Mouse (Mus musculus) ZHBTc4 (cell line): ENCODE measurements around the gene Prnd.

Experiments used
- DNase-seq: peaks from one replicate; pipeline ENCODE4 v3.0.0-alpha.2; 2011; ENCODE audit warnings: low read depth, low spot score

Gene Prnd

DNA sequence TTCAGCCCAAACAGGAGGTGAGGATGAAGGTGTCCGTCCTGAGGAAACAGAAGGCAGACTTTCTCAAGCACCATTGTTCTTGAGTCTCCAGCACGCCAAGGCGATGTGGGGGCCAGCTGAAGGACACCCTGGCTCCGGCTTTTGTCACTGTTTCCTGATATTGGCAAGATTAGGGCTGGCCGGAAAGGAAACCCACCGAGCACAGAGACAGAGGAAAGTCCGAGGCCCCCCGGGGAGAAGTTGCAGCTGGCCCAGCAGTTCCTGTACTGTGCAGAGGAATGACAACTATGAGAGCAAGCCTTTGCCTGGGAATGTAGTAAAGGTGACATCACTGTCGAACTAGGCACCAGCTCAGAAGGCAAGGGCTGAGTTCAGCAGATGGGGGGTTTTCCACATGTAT is 30.2 kb downstream of the Prnd start:
- no peak for DNase-seq

DNA sequence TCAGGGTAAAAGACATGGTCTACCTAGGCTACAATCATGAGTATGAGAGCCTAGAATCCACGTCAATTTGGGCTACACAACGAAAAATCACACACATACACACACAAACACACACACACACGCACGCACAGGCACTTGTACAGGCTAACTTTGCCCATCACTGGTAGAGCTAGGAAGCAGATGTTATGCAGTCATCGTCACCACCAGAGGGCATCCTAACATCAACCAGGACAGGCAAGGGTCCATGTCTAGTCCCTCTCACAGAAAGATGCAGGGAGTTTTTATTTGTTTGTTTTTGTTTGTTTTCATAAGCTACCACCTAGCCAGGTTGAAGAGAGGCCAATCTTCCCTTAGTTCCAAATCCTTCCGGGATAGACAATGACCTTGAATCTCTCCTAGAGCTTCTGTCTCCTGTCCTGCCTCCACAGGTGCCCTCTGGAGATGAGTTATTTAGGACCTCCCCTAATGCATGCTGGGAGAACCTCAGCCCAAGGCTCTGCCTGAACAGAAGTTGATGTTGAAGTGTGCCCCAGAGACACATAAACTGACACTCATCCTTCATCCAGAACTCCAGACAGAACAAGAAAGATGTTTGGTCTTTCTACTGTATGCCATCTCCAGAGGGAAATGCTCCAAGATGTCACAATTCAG is 32.0 kb downstream of the Prnd start:
- DNase-seq: peak; percentile 77

DNA sequence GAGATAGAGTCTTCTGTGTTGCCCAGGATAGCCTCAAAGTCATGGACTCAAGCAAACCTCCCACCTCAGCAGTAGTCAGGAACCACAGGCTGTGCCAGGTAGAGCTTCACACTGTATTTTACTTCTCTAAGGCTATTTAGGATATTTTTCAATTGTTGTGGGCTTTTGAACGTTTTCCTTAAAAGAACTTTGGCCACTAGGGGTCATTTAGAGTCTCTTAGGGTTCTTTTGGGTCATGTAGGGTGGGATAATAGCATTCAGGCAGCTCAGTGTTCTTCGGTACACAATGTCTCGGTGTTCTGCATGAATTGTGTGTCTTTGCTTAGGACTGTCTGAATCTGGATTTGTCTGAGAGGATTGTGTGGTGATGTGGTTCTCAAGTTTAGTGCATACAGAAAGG is 37.3 kb downstream of the Prnd start:
- no peak for DNase-seq

DNA sequence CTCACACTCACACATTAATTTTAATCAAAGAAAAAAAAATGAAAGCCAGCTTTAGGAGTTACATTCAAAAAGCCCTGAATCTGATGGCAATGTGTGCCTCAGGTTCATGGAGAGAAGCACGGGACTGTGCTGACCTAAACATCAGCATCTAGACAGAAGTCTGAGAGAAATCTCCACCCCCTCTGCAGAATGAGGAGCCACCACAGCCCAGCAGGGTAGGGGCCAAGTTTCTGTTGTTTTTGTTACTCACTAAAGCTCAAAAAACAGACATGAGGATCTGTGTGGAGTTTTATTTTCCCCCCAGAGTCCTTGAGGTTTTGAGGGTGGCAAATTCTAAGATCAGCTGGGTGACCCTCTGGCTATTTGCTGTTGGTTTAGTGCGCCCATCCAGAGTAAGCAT is 37.9 kb downstream of the Prnd start:
- DNase-seq: no peak

DNA sequence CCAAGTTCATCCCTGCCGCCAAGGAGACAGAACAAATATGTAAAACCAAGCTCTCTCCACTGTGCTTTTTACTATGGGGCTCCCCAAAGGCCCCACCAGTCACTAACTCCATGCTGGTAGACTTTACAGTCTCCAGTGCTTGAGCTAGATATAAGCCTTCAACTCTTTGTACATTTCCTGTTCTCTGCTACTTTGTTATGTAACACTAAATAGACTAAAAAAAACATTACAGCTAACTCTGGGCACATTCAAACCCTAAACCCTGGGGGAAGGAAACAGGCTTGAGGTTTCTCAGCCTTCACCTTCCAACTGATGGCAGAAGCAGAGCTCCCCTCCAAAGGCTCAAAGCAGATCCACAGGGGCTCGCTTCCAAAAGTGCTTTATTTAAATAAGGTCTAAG is 41.8 kb downstream of the Prnd start:
- DNase-seq: no peak

DNA sequence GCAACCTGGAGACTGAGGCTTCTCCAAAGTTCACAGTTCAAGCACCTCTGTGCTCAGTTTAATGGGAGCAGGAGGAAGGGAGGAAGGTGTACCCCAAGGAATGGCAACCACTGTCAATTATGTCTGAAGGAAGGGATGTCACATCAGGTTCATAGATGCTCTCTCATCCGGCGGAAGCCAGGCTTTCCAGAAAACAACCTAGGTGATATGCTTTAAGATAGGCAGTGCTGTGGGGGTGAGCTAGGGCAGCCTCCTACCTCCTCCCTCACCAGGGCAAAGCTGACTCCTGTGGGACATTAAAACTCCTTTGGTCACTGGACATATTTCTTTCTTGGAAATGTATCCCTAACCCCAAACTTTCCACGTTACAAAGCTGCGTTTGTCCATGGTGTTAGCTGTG is 42.5 kb downstream of the Prnd start:
- no peak for DNase-seq

DNA sequence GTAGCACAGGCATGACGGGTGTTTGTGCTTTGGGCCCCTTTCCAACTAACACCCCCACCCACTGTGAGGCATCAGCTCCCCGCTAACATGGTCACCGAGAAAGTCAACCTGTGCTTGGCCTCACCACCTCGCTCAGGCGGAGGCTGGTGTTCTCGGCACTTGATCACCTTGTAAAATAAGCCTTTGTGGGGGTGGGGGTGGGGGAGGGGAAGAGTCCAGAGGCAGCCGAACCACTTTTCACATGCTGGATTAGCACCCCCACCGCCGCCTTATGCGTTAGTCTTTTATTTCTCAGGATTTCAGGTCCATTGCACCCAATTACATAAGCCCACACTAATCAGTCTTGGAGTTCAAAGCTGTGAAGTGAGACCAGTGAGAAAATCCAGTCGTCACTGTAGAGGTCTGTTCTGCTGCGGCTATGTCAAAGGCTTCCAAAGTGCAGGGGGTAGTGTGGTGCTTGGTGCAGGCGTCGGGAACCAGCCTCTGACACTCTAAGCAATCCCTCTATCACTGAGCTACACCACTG is 43.0 kb downstream of the Prnd start:
- DNase-seq: no peak

DNA sequence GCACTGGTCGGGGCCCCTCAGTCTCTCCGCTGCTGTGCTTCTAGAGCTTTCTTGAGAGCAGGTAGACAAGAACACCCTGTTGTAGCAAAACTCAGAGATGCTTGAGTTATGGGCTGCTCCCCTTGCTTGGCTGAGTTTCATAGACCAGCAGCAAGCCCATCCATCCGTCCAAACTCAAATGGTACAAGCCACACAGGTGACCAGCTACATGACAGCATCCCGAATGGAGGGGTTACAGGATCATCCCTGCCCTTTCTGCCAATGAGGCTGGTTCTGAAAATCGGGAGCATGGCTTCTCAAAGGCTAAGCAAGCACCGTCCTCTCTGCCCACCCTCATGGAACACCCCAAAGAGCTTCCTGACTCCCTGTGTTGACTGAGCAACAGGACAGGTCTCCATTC is 44.3 kb downstream of the Prnd start:
- no peak for DNase-seq

DNA sequence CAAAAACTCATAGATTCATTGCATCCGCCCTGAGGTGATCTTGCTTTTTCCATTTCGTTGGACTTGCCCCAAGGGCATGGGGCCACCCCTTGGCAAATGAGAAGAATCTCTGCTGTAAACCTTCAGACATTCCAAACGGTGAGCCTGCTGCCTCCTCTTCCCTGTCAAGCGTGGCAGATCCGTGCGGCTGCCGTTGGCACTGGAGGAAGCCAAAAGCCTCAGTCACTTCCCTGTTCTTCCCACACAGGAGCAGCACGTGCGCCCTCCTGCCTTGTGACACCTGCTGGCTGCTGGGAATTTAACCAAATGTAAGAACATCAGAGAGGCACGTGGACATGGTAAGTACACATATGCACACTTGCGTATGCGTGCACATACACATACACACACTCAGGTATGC is 45.1 kb downstream of the Prnd start:
- no peak for DNase-seq

DNA sequence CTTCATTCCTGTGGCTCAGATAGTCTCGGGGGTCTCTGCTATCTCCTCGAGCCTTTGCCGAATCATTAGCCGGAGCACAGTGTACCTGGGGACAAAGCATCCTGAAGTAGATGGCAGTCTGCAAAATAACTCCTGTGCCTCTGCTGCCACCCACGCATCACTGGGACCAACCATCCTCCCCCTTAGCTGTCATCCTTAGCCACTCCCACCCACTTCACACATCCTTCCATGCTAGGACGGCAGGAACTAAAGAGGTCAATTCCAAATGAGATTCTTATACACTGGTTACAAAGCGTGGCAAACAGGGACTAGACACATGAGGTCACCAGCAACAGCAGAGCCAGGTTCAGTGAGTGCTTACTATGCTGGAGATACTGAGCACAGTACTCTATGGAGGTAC is 45.7 kb downstream of the Prnd start:
- DNase-seq: no peak

DNA sequence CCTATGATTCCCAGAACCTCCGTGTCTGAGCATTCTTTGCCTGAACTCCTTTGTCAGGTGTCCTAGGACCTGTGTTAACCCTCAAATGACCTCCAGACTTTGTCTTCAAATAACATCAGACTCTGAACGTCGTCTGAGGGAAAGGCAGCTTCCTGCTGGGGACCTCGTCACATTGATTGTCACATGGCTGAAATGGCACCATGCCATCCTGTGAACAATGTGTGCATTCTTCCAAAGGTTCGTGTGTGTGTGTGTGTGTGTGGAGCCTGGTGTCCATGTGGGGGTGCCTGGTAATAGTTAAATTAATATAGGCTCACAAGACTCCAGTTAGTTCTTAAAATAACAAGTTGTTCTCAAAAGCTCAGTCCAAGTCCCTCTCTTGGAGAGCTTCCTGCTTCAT is 46.7 kb downstream of the Prnd start:
- DNase-seq: no peak

DNA sequence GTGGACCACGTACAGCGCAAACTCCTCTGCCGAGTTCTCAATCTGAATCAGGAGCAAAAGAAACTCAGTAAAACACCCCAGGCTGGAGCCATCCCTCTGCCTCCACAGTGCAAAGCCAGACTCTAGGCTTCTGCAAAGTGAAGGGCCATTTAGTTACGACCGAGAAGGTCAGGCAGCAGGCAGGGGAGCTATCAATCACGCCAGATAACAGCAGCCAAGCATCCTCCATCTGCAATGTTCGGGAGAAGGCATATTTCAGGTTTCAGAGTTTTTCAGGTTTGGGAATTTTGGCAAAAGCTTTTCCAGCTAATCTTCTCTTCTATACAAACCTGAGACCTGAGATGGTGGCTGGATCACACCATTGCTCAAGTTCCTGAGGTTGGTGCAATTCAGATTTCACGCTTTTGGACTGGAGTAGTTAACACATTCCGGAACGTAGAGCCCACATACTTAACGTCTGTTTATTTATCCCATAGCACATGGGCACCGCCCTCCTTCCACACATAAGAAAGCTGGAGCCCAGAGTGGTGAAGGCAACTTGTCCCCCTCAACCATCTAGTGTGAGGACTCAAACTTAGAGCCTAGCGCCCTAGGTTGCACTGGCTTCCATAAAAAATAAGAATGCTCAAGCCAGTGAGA is 51.2 kb downstream of the Prnd start:
- DNase-seq: no peak

DNA sequence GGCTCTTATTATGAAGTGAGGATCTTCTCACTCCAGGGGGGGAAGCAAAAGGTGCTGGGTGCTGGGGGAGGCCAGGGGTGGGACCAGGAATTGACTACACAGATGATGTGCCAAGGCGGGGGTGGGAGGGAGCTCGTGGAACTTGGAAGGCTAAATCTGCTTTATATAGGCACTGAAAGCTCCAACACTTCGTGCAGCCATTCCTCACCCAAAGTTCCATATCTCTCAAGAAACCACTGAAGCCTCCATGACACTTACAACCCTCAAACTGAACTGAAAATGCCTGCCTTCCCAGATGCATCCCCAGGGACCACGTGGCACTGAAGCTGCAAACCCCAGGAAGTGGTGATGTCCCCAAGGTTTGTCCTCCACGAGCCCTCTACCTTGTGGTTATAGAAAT is 53.3 kb downstream of the Prnd start:
- DNase-seq: no peak

DNA sequence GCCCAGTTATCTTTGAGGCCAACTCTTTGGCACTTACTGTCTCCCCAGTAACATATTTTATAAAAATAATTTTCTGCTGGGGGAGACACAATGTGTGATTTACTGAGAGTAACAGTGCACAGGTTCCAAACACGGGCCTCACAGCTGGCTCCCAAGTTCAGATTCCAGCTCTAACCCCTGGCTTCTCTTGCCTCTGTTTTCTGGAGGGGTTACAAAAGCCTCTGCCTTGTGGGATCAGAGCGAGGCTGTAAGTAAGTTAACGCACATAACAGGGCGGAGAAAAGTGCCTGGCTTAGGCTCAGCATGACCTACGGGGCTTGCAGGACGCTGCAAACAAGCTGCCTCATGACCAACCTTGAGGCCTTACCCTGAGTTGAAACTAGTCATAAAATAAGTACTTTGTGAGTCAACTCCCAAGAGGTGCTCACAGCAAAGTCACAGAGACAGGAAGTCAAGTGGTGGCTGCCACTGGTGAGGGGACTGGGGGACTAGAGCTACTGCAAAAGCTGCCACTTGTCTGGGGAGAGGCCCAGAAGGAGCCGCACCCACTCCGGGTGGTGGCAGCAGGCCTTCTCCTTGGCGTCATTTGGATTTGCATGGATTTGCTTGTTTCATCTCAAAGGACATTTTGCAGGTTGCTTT is 54.0 kb downstream of the Prnd start:
- peak; percentile 30 for DNase-seq

DNA sequence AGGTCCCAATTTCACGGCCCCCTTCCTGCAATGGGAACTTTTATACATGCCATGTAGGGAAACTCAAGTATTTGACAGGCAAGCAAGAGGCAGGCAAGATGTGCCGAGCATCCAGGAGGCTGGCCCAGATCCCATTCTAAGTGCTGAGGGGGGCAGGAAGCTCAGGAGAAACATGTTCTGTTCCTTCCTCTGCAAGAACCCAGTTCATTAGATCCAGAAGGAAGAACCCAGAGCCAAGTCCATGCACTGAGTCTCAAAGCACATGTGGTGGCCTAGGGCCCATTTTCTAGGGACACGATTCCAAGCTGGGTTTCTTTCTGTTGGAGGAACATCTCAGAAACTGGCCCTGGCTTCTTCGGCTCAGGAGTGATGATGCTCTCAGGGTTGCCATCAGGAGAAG is 54.8 kb downstream of the Prnd start:
- DNase-seq: no peak
